Mouse (Mus musculus): ENCODE measurements around the gene Cd28. TPM values are rescaled to one million over a fixed set of nuclear protein-coding genes. Genes with fewer than 3 reads are reported as not detected.

The Cd28 gene
- total and polyA plus RNA-seq, 2 experiments from 2014 or later: 0.10 to 0.16 TPM

DNA sequence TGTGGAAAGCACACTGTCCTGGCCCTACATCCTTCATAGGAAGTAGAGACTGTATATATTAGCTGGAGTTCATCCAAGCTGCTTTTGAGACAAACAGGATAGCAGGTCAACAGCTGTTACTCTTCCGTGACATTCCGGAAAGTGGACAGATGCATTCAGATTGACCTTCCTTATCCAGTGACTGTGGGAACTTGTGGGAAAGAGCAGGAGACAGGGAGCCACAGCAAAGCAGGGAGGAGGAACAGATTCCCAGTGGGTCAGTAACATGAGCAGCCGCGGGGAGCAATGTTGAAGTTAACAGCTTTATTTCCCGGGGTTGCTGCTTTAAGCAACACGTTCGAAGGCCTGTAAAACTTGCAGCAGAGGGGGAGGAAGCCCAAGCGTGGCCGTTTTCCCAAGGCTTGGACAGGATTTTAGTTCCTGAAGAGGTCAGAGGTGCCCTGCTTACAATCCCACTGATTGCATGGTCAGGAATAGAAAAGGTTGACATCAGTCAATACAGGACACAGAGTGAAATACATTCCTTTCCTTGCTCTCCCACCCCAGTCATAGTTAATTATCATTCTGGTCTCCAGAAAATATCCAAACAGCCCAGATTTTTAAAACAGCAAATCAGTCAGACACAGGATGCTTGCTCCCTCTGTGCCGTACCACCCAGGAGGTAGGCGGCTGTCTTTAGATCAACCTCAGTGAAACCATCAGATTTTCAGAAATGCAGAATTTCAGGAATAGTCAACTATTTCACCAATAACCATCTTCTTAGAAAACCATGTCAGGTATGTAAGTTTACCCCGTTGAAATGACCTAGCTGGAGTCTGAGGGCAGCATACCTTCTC, 18.7 kb downstream of the Cd28 start:
- Histone ChIP-seq H3K9me3 (ENCODE audit: low read length) (no peaks in the 10 kb centered on the region), H3K4me3 (ENCODE audit: low read length) (no peak overlapping the region), H3K36me3 (ENCODE audit: insufficient read depth, low read length) (no peaks in the 10 kb centered on the region), H3K27me3 (ENCODE audit: insufficient read depth, low read length) (no peaks in the 10 kb centered on the region), H3K4me2 (ENCODE audit: low read depth, low read length) (no peak overlapping the region), H3K4me1 (ENCODE audit: insufficient read depth, low read length) (no peaks in the 10 kb centered on the region), H3K9ac (replicated peaks; ENCODE audit: low read length) (no peak overlapping the region), H3K27ac (no peak overlapping the region)
- no peak for ATAC-seq
- WGBS: 58% methylated on average over 12 of the region's 12 CpGs
- DNase-seq (ENCODE audit: low spot score): peak; percentile 15
- TF ChIP-seq CTCF (IDR thresholded peaks at IDR 0.05; ENCODE audit: low read depth): no peak

DNA sequence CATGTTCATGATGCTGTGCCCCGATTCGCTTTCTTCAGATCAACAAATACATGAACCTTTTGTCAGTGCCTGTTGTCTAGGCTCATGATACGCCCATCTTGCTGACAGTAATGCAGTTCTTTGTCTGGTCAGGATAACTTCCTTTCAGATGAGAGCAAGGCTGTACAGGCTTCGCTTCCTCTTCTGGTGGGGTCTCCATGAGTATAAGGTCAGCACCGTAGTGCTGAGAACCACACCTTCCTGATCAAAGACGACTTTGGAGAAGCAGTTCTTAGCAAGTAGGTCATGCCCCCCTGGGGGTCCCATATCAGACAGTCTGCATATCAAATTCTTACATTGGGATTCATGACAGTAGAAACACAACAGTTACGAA, 19.3 kb downstream of the Cd28 start:
- H3K9me3 ChIP-seq (ENCODE audit: low read length): no peaks in the 10 kb centered on the region
- no peaks in the 10 kb centered on the region for H3K4me1 ChIP-seq (ENCODE audit: insufficient read depth, low read length)
- WGBS: 84% methylated on average over 7 of the region's 7 CpGs
- H3K4me3 ChIP-seq (ENCODE audit: low read length): no peak overlapping the region
- no peak for DNase-seq (ENCODE audit: low spot score)
- no peaks in the 10 kb centered on the region for H3K36me3 ChIP-seq (ENCODE audit: insufficient read depth, low read length)
- no peak overlapping the region for H3K27ac ChIP-seq
- no peaks in the 10 kb centered on the region for H3K27me3 ChIP-seq (ENCODE audit: insufficient read depth, low read length)
- no peak for TF ChIP-seq CTCF (IDR thresholded peaks at IDR 0.05; ENCODE audit: low read depth)
- no peak overlapping the region for H3K9ac ChIP-seq (replicated peaks; ENCODE audit: low read length)
- no peak for ATAC-seq
- H3K4me2 ChIP-seq (ENCODE audit: low read depth, low read length): no peak overlapping the region

DNA sequence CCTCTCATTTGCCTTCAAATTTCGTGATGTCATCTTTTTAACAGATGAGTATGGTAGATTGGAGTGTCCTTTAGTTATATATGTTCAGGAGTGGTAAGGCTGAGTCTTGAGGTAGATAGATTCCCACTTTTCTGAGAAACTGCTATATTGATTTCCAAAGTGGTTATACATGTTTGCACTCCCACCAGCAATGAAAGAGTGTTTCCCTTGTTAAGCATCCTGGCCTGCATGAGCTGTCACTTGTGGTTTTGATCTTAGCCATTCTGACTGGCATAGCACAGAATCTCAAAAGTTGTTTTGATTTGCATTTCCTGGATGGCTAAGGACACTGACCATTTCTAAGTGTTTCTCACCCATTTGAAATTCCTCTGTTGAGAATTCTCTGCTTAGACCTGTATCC, 27.7 kb downstream of the Cd28 start:
- Histone ChIP-seq H3K27me3 (ENCODE audit: insufficient read depth, low read length) (no peaks in the 10 kb centered on the region), H3K4me1 (ENCODE audit: insufficient read depth, low read length) (no peaks in the 10 kb centered on the region), H3K9me3 (ENCODE audit: low read length) (no peaks in the 10 kb centered on the region), H3K36me3 (ENCODE audit: insufficient read depth, low read length) (no peaks in the 10 kb centered on the region), H3K4me3 (ENCODE audit: low read length) (no peak overlapping the region), H3K4me2 (ENCODE audit: low read depth, low read length) (no peak overlapping the region), H3K27ac (no peak overlapping the region), H3K9ac (replicated peaks; ENCODE audit: low read length) (no peak overlapping the region)
- 62% methylated on average over 1 of the region's 1 CpGs for WGBS
- ATAC-seq (no peak), DNase-seq (ENCODE audit: low spot score) (no peak)
- TF ChIP-seq CTCF (IDR thresholded peaks at IDR 0.05; ENCODE audit: low read depth): no peak

DNA sequence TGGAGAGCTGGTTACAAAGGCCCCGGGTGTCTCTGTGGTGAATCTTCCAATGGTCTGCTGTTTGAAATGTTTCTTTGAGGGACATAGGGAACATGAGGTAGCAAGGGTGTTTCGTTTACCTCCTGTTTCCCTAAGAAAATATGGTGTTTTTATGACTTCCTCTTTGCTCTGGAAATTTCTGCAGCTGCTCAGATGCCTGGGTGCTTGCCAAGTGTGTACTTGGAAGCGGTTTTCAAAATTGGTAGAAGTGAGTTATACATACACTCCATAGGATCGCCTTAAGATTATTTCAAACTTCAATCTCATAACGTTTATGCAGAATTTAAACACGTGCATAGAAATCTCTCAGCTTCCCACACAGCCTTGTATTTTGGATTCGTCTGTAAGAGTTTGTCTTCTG, 29.1 kb downstream of the Cd28 start:
- no peak overlapping the region for H3K4me2 ChIP-seq (ENCODE audit: low read depth, low read length)
- H3K4me3 ChIP-seq (ENCODE audit: low read length): no peak overlapping the region
- ATAC-seq (no peak), DNase-seq (ENCODE audit: low spot score) (no peak)
- H3K4me1 ChIP-seq (ENCODE audit: insufficient read depth, low read length): no peaks in the 10 kb centered on the region
- 69% methylated on average over 7 of the region's 7 CpGs for WGBS
- no peak for TF ChIP-seq CTCF (IDR thresholded peaks at IDR 0.05; ENCODE audit: low read depth)
- H3K27ac ChIP-seq: no peak overlapping the region
- no peaks in the 10 kb centered on the region for H3K27me3 ChIP-seq (ENCODE audit: insufficient read depth, low read length)
- H3K9ac ChIP-seq (replicated peaks; ENCODE audit: low read length): no peak overlapping the region
- H3K36me3 ChIP-seq (ENCODE audit: insufficient read depth, low read length): no peaks in the 10 kb centered on the region
- no peaks in the 10 kb centered on the region for H3K9me3 ChIP-seq (ENCODE audit: low read length)

DNA sequence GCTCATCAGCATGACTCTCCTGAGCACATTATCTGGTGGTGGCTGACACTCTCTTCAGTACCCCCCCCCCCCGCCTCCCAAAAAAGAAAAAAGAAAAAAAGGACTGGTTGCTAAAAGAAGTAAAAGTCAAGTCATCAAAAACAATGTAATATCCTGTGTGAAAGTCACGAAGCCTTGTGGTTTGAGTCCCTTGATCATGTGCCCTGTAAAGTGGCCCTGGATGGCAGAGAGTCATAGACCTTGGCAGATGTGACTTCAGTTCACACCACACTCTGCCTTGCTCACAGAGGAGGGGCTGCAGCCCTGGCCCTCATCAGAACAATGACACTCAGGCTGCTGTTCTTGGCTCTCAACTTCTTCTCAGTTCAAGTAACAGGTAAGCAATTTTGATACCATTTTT, 29.6 kb downstream of the Cd28 start:
- Histone ChIP-seq H3K27me3 (ENCODE audit: insufficient read depth, low read length) (no peaks in the 10 kb centered on the region), H3K27ac (no peak overlapping the region), H3K4me1 (ENCODE audit: insufficient read depth, low read length) (no peaks in the 10 kb centered on the region), H3K36me3 (ENCODE audit: insufficient read depth, low read length) (no peaks in the 10 kb centered on the region), H3K4me2 (ENCODE audit: low read depth, low read length) (no peak overlapping the region), H3K9ac (replicated peaks; ENCODE audit: low read length) (no peak overlapping the region), H3K4me3 (ENCODE audit: low read length) (no peak overlapping the region), H3K9me3 (ENCODE audit: low read length) (no peaks in the 10 kb centered on the region)
- ATAC-seq (no peak), DNase-seq (ENCODE audit: low spot score) (no peak)
- 61% methylated on average over 2 of the region's 2 CpGs for WGBS
- TF ChIP-seq CTCF (IDR thresholded peaks at IDR 0.05; ENCODE audit: low read depth): no peak

DNA sequence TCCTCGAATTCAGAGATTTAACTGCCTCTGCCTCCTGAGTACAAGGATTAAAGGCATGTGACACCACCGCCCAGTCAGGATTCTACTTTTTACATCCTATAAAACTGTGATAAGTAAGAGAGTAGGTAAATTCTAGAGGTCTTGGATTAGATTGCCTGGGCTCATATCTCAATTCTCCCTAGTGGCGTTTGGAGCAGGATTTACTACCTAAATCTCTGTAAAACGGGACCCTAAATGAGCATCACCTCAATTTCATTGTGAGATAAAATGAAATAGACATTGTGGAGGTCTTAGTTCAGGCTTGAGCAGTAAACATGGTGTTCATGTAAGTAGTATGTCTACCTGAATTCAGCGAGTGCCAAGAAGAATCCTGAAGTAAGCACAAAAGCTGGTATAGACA, 30.3 kb downstream of the Cd28 start:
- ATAC-seq (no peak), DNase-seq (ENCODE audit: low spot score) (no peak)
- H3K36me3 ChIP-seq (ENCODE audit: insufficient read depth, low read length): no peaks in the 10 kb centered on the region
- 92% methylated on average over 5 of the region's 5 CpGs for WGBS
- no peaks in the 10 kb centered on the region for H3K27me3 ChIP-seq (ENCODE audit: insufficient read depth, low read length)
- H3K4me1 ChIP-seq (ENCODE audit: insufficient read depth, low read length): no peaks in the 10 kb centered on the region
- H3K9me3 ChIP-seq (ENCODE audit: low read length): no peaks in the 10 kb centered on the region
- H3K27ac ChIP-seq: no peak overlapping the region
- H3K4me2 ChIP-seq (ENCODE audit: low read depth, low read length): no peak overlapping the region
- no peak for TF ChIP-seq CTCF (IDR thresholded peaks at IDR 0.05; ENCODE audit: low read depth)
- no peak overlapping the region for H3K4me3 ChIP-seq (ENCODE audit: low read length)
- H3K9ac ChIP-seq (replicated peaks; ENCODE audit: low read length): no peak overlapping the region

DNA sequence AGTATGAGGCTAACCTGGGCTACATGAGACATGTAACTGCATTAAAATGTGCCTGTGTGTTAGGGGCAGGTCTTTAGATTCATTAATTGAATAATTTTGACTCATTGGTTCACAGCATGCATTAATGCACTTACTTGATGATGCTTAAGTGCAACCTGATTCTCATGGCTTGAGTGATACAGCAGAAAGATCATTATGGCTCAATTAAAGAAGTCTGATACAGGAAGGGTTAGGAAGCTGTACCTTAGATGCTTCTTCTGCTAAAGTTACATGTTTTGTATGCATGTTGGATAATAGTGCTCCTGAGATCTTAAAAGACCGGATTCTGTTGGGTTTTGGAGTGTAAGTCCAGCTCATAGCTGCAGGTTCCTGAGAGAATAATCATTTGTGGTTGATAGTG, 31.7 kb downstream of the Cd28 start:
- no peak overlapping the region for H3K4me2 ChIP-seq (ENCODE audit: low read depth, low read length)
- H3K9me3 ChIP-seq (ENCODE audit: low read length): no peaks in the 10 kb centered on the region
- ATAC-seq (no peak), DNase-seq (ENCODE audit: low spot score) (no peak)
- no peak for TF ChIP-seq CTCF (IDR thresholded peaks at IDR 0.05; ENCODE audit: low read depth)
- H3K27me3 ChIP-seq (ENCODE audit: insufficient read depth, low read length): no peaks in the 10 kb centered on the region
- H3K4me3 ChIP-seq (ENCODE audit: low read length): no peak overlapping the region
- 89% methylated on average over 1 of the region's 1 CpGs for WGBS
- H3K36me3 ChIP-seq (ENCODE audit: insufficient read depth, low read length): no peaks in the 10 kb centered on the region
- no peak overlapping the region for H3K9ac ChIP-seq (replicated peaks; ENCODE audit: low read length)
- no peaks in the 10 kb centered on the region for H3K4me1 ChIP-seq (ENCODE audit: insufficient read depth, low read length)
- no peak overlapping the region for H3K27ac ChIP-seq

Measured in hindbrain, postnatal 0 days (tissue).